Mouse (Mus musculus) neural tube, embryonic 15.5 days (tissue): ENCODE measurements at regions not wholly inside any gene's neighbourhood (a gene's known extent, or its start where the extent isn't known, plus 50 kb on each side); places are given as distances from the start of the nearest gene placed in this dataset.

Experiments
- ATAC-seq: fragments of 200-750 bp; cut with Nextera tagmentation; 2 replicates; pipeline ENCODE4 v1.8.0; 2017; ENCODE audit warnings: mild to moderate bottlenecking, moderate TSS enrichment, moderate library complexity; ENCODE audit not compliant: low FRiP score
- H3K27ac ChIP-seq: fragments of 300-500 bp; sonication (generic); replicated peaks from 2 replicates; pipeline ENCODE4 v1.5.1; 2015; ENCODE audit warnings: mild to moderate bottlenecking, inconsistent platforms
- H3K27me3 ChIP-seq: fragments of 300-500 bp; sonication (generic); replicated peaks from 2 replicates; pipeline ENCODE4 v1.6.1; 2015; ENCODE audit warnings: inconsistent platforms
- H3K36me3 ChIP-seq: fragments of 300-500 bp; sonication (generic); 2 replicates; pipeline ENCODE4 v1.6.1; 2015; ENCODE audit warnings: inconsistent platforms
- H3K4me1 ChIP-seq: fragments of 300-500 bp; sonication (generic); 2 replicates; pipeline ENCODE4 v1.6.1; 2015; ENCODE audit warnings: inconsistent platforms
- H3K4me2 ChIP-seq: fragments of 300-500 bp; sonication (generic); 2 replicates; pipeline ENCODE4 v1.6.1; 2015; ENCODE audit warnings: inconsistent platforms, mild to moderate bottlenecking, moderate library complexity
- H3K4me3 ChIP-seq: fragments of 300-500 bp; sonication (generic); replicated peaks from 2 replicates; pipeline ENCODE4 v1.5.1; 2015; ENCODE audit warnings: mild to moderate bottlenecking, inconsistent platforms
- H3K9ac ChIP-seq: fragments of 300-500 bp; sonication (generic); replicated peaks from 2 replicates; pipeline ENCODE4 v1.6.1; 2015; ENCODE audit warnings: mild to moderate bottlenecking, inconsistent platforms
- H3K9me3 ChIP-seq: fragments of 300-500 bp; sonication (generic); replicated peaks from 2 replicates; pipeline ENCODE4 v1.6.1; 2016; ENCODE audit warnings: inconsistent platforms
- WGBS: fragments of 180-500 bp; shearing (Covaris S2); methylation state at CpG from one replicate; pipeline ENCODE4 v1.1.7; 2015; ENCODE audit warnings: mixed read lengths; 5-methylcytosine and 5-hydroxymethylcytosine counted together

DNA sequence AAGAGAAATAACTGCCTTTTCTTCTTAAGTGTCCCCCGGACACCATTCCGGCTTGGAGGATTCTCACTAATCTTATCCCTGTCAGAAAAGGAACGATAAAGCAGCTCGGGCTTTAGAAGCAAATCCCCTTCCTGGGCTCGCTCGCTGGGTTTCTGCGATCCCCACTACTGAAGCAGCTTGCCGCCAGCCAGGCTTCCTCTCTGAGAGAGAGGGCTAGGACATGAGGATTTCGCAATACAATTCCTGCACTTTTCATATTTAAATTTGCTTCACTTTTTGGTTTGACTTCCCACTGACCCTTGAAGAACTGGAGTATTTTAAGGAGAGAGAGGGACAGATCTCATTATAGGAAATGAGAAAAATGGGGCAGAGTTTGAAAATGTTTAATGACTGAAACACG, 149.4 kb upstream of the Pitx1 start:
- Histone ChIP-seq H3K4me2 (no peak overlapping the region), H3K9ac (no peak overlapping the region)
- 20% methylated on average over 10 of the region's 10 CpGs for WGBS

DNA sequence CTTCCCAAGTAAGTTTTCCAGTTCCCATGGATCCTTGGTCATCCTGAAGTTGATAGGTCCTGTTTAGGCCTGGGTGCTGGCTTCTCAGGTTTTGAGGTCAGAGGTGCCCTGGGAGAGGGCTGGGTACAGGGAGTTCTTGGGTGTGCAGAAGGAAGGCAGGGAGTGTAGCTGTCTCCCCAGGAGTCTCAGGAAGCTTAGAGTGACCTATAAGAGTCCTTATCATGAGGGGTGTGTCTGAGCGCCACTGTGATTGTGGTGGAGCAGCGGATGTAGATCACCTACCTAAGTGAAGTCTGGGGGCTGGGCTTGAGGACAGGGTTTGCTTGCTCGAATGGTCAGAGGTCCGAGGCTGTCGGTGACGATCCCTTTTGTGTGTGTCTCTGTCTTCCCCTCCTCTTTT, 148.8 kb upstream of the Pitx1 start:
- H3K27ac ChIP-seq, result no peak overlapping the region
- H3K9me3 ChIP-seq, result no peaks in the 10 kb centered on the region
- WGBS, result 56% methylated on average over 6 of the region's 6 CpGs

More for the DNA sequence above, 149.4 kb upstream of the Pitx1 start:
- no peak overlapping the region for H3K4me3 ChIP-seq
- peaks cover 8% of the 10 kb centered on the region; the same call in 1 of the 2 replicates for H3K4me1 ChIP-seq
- no peak for ATAC-seq
- H3K27ac ChIP-seq, result no peak overlapping the region
- H3K27me3 ChIP-seq, result no peaks in the 10 kb centered on the region; the same call in 1 of the 2 replicates
- no peaks in the 10 kb centered on the region for H3K9me3 ChIP-seq
- H3K36me3 ChIP-seq, result no peaks in the 10 kb centered on the region

DNA sequence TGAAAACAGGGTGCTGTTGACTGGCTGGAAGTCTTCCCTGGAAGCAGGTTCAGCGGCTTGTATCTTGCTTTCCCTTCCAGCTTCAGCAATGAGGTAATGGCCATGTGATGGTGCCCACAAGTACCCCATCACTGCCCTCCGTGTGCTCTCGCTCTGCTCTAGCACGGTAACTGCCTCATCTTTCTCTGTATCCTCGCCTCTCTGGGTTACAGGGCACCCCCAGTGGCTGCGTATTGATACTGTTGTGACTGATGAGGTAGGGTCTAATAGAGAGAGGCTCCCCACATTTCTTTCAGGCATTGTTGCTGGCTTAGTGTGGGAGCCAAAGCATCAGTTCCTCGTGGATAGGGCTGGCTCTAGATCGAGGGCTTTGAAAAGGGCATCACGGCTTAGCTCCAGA, 147.9 kb upstream of the Pitx1 start:
- H3K9me3 ChIP-seq, result no peaks in the 10 kb centered on the region
- H3K27me3 ChIP-seq, result no peaks in the 10 kb centered on the region; the same call in 1 of the 2 replicates
- no peak overlapping the region for H3K4me2 ChIP-seq
- no peak overlapping the region for H3K9ac ChIP-seq
- WGBS, result 39% methylated on average over 9 of the region's 9 CpGs
- no peaks in the 10 kb centered on the region for H3K36me3 ChIP-seq
- H3K27ac ChIP-seq, result no peak overlapping the region
- H3K4me1 ChIP-seq, result peaks cover 8% of the 10 kb centered on the region; the same call in 1 of the 2 replicates
- ATAC-seq, result no peak
- H3K4me3 ChIP-seq, result no peak overlapping the region

More for the DNA sequence above, 148.8 kb upstream of the Pitx1 start:
- Histone ChIP-seq H3K9ac (no peak overlapping the region), H3K27me3 (no peaks in the 10 kb centered on the region; the same call in 1 of the 2 replicates), H3K36me3 (no peaks in the 10 kb centered on the region), H3K4me3 (no peak overlapping the region), H3K4me2 (no peak overlapping the region), H3K4me1 (peaks cover 8% of the 10 kb centered on the region; the same call in 1 of the 2 replicates)
- no peak for ATAC-seq

DNA sequence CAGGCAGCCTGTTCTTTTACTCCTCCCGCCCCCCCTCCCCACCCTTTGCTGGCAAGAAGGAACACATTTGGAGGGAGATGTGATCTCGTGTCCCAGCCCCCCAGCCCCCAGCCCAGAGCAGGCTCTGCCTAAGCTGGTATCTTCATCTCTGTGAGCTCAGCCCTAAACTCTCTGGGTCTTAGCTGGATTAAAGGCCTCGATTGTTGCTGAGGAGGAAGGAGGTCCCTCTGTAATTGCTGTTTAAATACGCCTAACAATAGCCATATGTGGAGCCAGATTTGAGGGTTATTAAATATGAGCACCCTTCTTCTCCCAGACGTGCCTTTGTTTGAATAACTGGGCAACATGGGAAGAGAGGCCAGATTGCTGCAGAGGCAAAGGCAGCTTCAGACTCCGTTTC, 145.0 kb upstream of the Pitx1 start:
- Histone ChIP-seq H3K4me1 (peaks cover 22% of the 10 kb centered on the region), H3K9me3 (no peaks in the 10 kb centered on the region), H3K36me3 (no peaks in the 10 kb centered on the region), H3K9ac (no peak overlapping the region), H3K27ac (no peak overlapping the region), H3K4me3 (no peak overlapping the region), H3K4me2 (no peak overlapping the region), H3K27me3 (no peaks in the 10 kb centered on the region; the same call in 1 of the 2 replicates)
- ATAC-seq, result no peak
- 57% methylated on average over 6 of the region's 6 CpGs for WGBS

DNA sequence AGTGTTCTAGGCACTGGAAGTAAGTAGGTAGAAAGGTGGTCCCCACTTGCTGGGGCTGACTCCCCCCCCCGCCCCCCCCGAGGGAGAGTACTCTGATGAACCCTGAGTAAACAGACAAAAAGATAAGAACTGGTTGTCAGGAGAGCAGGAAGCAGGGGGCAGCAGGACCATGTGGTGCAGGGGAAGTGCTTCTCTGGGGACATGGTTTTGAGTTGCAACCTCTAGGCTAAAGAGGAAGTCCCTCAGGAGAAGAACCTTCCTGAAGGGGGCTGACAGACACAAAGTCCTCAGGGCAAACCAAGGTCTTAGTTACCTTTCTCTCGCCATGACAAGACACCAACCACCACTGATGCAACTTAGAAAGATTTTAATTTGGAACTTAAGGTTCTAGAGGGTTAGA, 141.9 kb upstream of the Pitx1 start:
- Histone ChIP-seq H3K9me3 (no peaks in the 10 kb centered on the region), H3K27me3 (no peaks in the 10 kb centered on the region; the same call in 1 of the 2 replicates), H3K9ac (no peak overlapping the region), H3K4me2 (no peak overlapping the region), H3K27ac (no peak overlapping the region), H3K4me1 (peaks cover 14% of the 10 kb centered on the region), H3K4me3 (no peak overlapping the region), H3K36me3 (no peaks in the 10 kb centered on the region)
- ATAC-seq, result no peak
- 81% methylated on average over 3 of the region's 3 CpGs for WGBS

DNA sequence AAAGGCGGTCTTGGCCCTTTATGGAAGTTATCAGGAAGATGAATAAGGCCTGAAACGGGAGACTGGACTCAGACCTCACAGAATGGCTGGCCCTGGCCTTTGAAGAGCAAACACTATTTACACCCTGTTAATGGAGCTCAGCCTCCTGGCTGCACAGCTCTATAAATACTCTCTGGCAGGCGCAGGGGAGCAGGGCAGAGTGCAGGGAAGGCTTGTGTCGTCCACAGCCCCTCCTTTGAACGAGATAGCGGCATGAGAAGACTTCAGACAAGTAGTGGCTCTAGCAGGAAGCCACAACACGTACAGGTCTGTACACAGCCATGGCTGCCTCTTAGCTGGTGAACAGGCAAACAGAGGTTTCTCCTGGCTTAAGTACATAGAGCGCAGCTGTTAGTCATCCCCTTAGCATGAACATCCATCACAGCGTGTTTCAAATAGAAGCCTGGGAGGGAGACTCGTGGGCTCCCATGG, 141.0 kb upstream of the Pitx1 start:
- H3K27ac ChIP-seq, result 0 out of 2 replicates have a peak overlapping the region, but pooled peaks have one; percentile 28
- no peaks in the 10 kb centered on the region; the same call in 1 of the 2 replicates for H3K27me3 ChIP-seq
- H3K9ac ChIP-seq, result no peak overlapping the region
- 9% methylated on average over 10 of the region's 10 CpGs for WGBS
- H3K4me2 ChIP-seq, result no peak overlapping the region; the same call in 1 of the 2 replicates
- ATAC-seq, result no peak
- H3K4me1 ChIP-seq, result peaks cover 14% of the 10 kb centered on the region
- no peak overlapping the region for H3K4me3 ChIP-seq
- no peaks in the 10 kb centered on the region for H3K36me3 ChIP-seq
- H3K9me3 ChIP-seq, result no peaks in the 10 kb centered on the region

DNA sequence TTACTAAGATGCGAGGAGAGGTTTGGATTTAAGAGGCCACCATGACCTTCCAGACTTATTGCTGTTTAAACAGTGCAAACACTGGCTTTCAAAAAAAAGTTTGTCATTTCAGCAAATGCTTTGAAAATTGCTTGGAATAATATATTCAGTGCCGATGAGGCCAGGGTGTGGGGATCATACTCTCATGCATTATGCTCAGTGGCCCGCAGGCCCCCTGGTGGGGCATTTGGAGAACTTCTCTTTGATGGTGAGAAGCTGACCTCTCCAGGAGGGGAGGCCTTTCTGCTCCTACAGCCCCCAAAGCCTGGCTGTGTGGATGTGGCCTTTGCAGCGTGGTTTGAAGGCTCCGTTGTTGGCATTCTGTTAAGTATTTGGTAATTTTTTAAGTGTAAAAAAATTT, 138.1 kb upstream of the Pitx1 start:
- no peak overlapping the region for H3K9ac ChIP-seq
- no peak overlapping the region for H3K4me2 ChIP-seq
- H3K4me1 ChIP-seq, result peaks cover 14% of the 10 kb centered on the region
- H3K36me3 ChIP-seq, result no peaks in the 10 kb centered on the region
- 57% methylated on average over 5 of the region's 5 CpGs for WGBS
- H3K4me3 ChIP-seq, result no peak overlapping the region
- no peak overlapping the region for H3K27ac ChIP-seq
- no peaks in the 10 kb centered on the region; the same call in 1 of the 2 replicates for H3K27me3 ChIP-seq
- ATAC-seq, result no peak
- H3K9me3 ChIP-seq, result no peaks in the 10 kb centered on the region

DNA sequence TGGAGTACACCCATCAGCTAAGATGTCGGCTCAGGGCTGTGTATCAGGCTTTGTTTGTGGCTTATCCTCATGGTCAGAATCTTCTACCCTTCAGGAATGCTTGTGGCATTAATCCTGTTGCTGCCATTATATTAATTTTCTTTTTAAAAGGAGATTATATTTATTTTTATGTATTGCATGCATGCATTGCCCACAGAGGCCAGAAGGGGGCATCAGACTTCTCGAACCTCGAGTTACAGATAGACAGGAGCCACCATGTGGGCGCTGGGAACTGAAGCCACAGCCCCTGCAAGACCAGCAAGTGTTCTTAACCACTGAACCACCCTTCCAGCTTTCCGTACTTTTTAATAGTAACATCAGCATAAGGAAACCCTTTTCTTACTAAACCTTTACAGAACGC, 134.7 kb upstream of the Pitx1 start:
- Histone ChIP-seq H3K27me3 (peaks cover 20% of the 10 kb centered on the region), H3K9ac (no peak overlapping the region), H3K36me3 (no peaks in the 10 kb centered on the region), H3K27ac (no peak overlapping the region), H3K9me3 (no peaks in the 10 kb centered on the region), H3K4me2 (no peak overlapping the region), H3K4me3 (no peak overlapping the region), H3K4me1 (no peaks in the 10 kb centered on the region)
- no peak for ATAC-seq
- 88% methylated on average over 6 of the region's 6 CpGs for WGBS

DNA sequence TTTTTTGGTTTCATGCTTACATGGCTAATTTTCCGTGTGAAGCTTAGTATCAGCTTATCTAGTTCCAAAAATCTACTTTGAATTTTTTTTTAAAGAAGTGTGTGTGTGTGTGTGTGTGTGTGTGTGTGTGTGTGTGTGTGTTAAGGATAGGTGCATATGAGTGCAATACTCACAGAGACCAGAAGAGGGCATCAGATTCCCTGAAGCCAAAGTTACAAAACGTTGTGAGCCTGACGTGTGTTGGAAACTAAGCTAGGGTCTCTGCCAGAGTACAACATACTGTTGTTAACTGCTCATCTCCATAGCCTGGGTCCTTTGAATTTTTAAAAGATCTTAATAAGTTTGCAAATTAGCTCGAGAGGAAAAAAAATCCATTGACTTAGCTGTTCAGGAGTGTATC, 133.5 kb upstream of the Pitx1 start:
- no peak overlapping the region for H3K4me3 ChIP-seq
- H3K36me3 ChIP-seq, result no peaks in the 10 kb centered on the region
- no peak for ATAC-seq
- H3K4me2 ChIP-seq, result no peak overlapping the region
- WGBS, result 87% methylated on average over 4 of the region's 4 CpGs
- peaks cover 31% of the 10 kb centered on the region for H3K27me3 ChIP-seq
- H3K9me3 ChIP-seq, result no peaks in the 10 kb centered on the region
- H3K9ac ChIP-seq, result no peak overlapping the region
- H3K4me1 ChIP-seq, result no peaks in the 10 kb centered on the region
- no peak overlapping the region for H3K27ac ChIP-seq

DNA sequence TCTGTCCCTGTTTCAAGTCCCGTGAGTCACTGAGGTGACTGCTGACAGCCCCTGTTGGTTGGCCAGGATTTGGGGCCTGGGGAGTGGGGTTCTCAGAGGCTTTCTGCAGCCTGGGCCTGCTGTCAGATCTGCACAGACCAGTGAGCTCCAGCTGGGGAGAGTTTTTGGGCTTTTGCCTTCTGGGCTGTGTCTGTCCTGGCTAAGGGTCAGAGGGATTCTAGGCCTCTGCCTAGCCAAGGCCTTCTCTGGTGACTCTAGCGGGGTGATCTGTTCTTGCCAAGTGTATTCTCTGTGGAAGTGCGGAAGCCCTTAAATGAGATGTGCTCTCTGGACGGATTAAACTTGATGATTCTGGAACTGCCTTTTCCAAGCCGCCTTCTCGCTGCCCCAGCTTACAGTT, 131.2 kb upstream of the Pitx1 start:
- Histone ChIP-seq H3K9ac (no peak overlapping the region), H3K27me3 (peaks cover 52% of the 10 kb centered on the region), H3K9me3 (no peaks in the 10 kb centered on the region), H3K4me2 (no peak overlapping the region), H3K4me1 (peaks cover 9% of the 10 kb centered on the region), H3K36me3 (no peaks in the 10 kb centered on the region), H3K27ac (no peak overlapping the region), H3K4me3 (no peak overlapping the region)
- no peak for ATAC-seq
- 82% methylated on average over 6 of the region's 6 CpGs for WGBS

DNA sequence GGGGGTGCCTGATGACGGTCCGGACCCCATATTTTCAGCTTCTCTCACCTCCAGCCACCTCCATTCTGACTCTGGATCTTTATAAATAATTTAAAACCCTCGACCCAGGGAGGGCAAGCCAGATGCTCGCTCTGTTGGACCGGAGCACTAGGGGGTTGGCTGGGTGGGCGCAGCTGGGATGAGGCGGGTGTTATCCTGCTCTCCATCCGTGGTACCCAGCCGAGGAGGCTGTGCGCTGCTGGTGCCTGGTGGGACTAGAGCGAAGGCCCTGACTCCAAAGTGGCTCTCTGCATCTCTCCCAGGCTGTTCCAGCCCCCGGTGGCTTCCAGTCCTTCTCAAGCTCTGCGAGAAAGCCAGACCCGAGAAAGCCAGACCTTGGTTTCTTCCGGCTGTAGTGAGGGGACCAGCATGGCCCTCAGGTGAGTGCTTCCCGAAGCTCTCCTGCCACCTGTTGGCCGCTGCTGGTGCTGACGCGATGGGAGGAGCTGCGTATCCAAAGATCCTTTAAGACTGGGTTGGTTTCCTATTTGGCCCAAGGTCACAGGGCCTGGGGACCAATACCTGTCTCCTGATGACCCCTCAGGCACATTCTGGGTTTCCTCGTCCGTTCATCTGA, 127.1 kb upstream of the Pitx1 start:
- Histone ChIP-seq H3K9ac (0 out of 2 replicates have a peak overlapping the region, but pooled peaks have one; percentile 3), H3K4me1 (peaks cover 9% of the 10 kb centered on the region), H3K4me2 (peak overlapping the region; percentile 71), H3K9me3 (no peaks in the 10 kb centered on the region), H3K27me3 (peaks cover 67% of the 10 kb centered on the region), H3K4me3 (peak overlapping the region; percentile 35), H3K36me3 (no peaks in the 10 kb centered on the region), H3K27ac (no peak overlapping the region)
- WGBS, result 4% methylated on average over 22 of the region's 22 CpGs
- peak; percentile 87 for ATAC-seq

DNA sequence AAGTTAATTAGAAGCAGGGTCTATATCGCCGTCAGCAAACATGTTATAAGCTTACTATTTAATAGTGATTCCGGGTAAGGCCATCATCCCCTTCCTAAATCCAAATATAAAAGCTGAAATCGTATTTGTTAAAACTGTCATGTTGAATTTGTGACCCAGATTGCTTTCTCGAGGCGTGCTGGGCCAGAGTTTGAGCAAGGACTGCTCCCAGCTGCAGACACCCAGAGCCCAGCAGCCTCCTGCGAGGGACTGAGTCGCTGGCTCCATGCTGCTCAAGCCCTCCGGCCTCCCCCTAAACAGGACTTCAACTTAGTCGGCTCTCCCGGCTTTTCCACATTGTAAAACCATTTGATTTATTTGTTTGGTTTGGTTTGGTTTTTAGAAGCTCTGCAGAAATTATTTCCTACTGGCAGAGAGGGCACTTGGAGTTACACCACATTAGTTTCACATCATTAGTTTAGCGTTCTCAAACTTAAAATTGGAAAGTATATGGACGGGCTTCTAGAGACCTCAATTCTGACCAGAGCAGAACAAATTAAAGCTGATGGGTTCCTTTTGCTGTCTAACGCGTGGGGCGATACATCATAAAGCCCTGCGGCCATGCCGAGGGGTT, 126.4 kb upstream of the Pitx1 start:
- peak overlapping the region; percentile 35 for H3K4me3 ChIP-seq
- H3K36me3 ChIP-seq, result no peaks in the 10 kb centered on the region
- 7% methylated on average over 18 of the region's 18 CpGs for WGBS
- ATAC-seq, result no peak
- no peaks in the 10 kb centered on the region for H3K9me3 ChIP-seq
- H3K27me3 ChIP-seq, result peaks cover 60% of the 10 kb centered on the region
- peaks cover 9% of the 10 kb centered on the region for H3K4me1 ChIP-seq
- no peak overlapping the region for H3K9ac ChIP-seq
- H3K4me2 ChIP-seq, result peak overlapping the region; percentile 71
- H3K27ac ChIP-seq, result no peak overlapping the region
